Mouse (Mus musculus): ENCODE results near the gene Tspan15. TPM values are rescaled to one million over a fixed set of nuclear protein-coding genes. Genes with fewer than 3 reads are reported as not detected.

The Tspan15 gene
- polyA plus RNA-seq, 1 experiment = 2.7 TPM

- no peak for TF ChIP-seq CTCF (IDR thresholded peaks at IDR 0.05; ENCODE audit: control insufficient read depth, insufficient read depth, insufficient replicate concordance, low read depth, low read length)
- Histone ChIP-seq H3K4me1 (ENCODE audit: control insufficient read depth, insufficient read depth, low read length) (no peaks in the 10 kb centered on the region), H3K27ac (ENCODE audit: control insufficient read depth, insufficient read depth, low read depth, low read length) (no peak overlapping the region)
Observed at GRCm38 (mm10) chr10:62202574-62202973, 28.5 kb downstream of the Tspan15 start.

GRCm38 (mm10) chr10:62198891-62199290 lies 32.2 kb downstream of the Tspan15 start:
- Histone ChIP-seq H3K27me3 (ENCODE audit: control insufficient read depth, insufficient read depth, low read length) (no peaks in the 10 kb centered on the region), H3K36me3 (ENCODE audit: control insufficient read depth, insufficient read depth, low read length) (no peaks in the 10 kb centered on the region), H3K27ac (ENCODE audit: control insufficient read depth, insufficient read depth, low read depth, low read length) (no peak overlapping the region), H3K4me3 (ENCODE audit: control insufficient read depth, low read depth, low read length) (no peak overlapping the region), H3K4me1 (ENCODE audit: control insufficient read depth, insufficient read depth, low read length) (no peaks in the 10 kb centered on the region; the same call in 1 of the 2 replicates)
- TF ChIP-seq CTCF (IDR thresholded peaks at IDR 0.05; ENCODE audit: control insufficient read depth, insufficient read depth, insufficient replicate concordance, low read depth, low read length) (no peak), POLR2A (IDR thresholded peaks at IDR 0.05; ENCODE audit: control insufficient read depth, low read depth, low read length) (no peak)

More at GRCm38 (mm10) chr10:62202574-62202973, 28.5 kb downstream of the Tspan15 start:
- H3K27me3 ChIP-seq (ENCODE audit: control insufficient read depth, insufficient read depth, low read length) = no peaks in the 10 kb centered on the region
- H3K4me3 ChIP-seq (ENCODE audit: control insufficient read depth, low read depth, low read length) = no peak overlapping the region
- H3K36me3 ChIP-seq (ENCODE audit: control insufficient read depth, insufficient read depth, low read length) = no peaks in the 10 kb centered on the region

GRCm38 (mm10) chr10:62197403-62197802 lies 33.6 kb downstream of the Tspan15 start:
- Histone ChIP-seq H3K4me1 (ENCODE audit: control insufficient read depth, insufficient read depth, low read length) (no peaks in the 10 kb centered on the region; the same call in 1 of the 2 replicates), H3K4me3 (ENCODE audit: control insufficient read depth, low read depth, low read length) (no peak overlapping the region), H3K36me3 (ENCODE audit: control insufficient read depth, insufficient read depth, low read length) (no peaks in the 10 kb centered on the region), H3K27ac (ENCODE audit: control insufficient read depth, insufficient read depth, low read depth, low read length) (no peak overlapping the region), H3K27me3 (ENCODE audit: control insufficient read depth, insufficient read depth, low read length) (no peaks in the 10 kb centered on the region)
- no peak for TF ChIP-seq POLR2A (IDR thresholded peaks at IDR 0.05; ENCODE audit: control insufficient read depth, low read depth, low read length)
- TF ChIP-seq CTCF (IDR thresholded peaks at IDR 0.05; ENCODE audit: control insufficient read depth, insufficient read depth, insufficient replicate concordance, low read depth, low read length) = no peak

GRCm38 (mm10) chr10:62195376-62195775 lies 35.7 kb downstream of the Tspan15 start:
- no peak overlapping the region for H3K4me3 ChIP-seq (ENCODE audit: control insufficient read depth, low read depth, low read length)
- no peak for TF ChIP-seq CTCF (IDR thresholded peaks at IDR 0.05; ENCODE audit: control insufficient read depth, insufficient read depth, insufficient replicate concordance, low read depth, low read length)
- TF ChIP-seq POLR2A (IDR thresholded peaks at IDR 0.05; ENCODE audit: control insufficient read depth, low read depth, low read length) = no peak

GRCm38 (mm10) chr10:62194946-62195345 lies 36.1 kb downstream of the Tspan15 start:
- no peak for TF ChIP-seq POLR2A (IDR thresholded peaks at IDR 0.05; ENCODE audit: control insufficient read depth, low read depth, low read length)
- no peak for TF ChIP-seq CTCF (IDR thresholded peaks at IDR 0.05; ENCODE audit: control insufficient read depth, insufficient read depth, insufficient replicate concordance, low read depth, low read length)
- Histone ChIP-seq H3K4me3 (ENCODE audit: control insufficient read depth, low read depth, low read length) (no peak overlapping the region), H3K27me3 (ENCODE audit: control insufficient read depth, insufficient read depth, low read length) (no peaks in the 10 kb centered on the region), H3K36me3 (ENCODE audit: control insufficient read depth, insufficient read depth, low read length) (no peaks in the 10 kb centered on the region), H3K4me1 (ENCODE audit: control insufficient read depth, insufficient read depth, low read length) (no peaks in the 10 kb centered on the region; the same call in 1 of the 2 replicates), H3K27ac (ENCODE audit: control insufficient read depth, insufficient read depth, low read depth, low read length) (no peak overlapping the region)

More at GRCm38 (mm10) chr10:62195376-62195775, 35.7 kb downstream of the Tspan15 start:
- Histone ChIP-seq H3K36me3 (ENCODE audit: control insufficient read depth, insufficient read depth, low read length) (no peaks in the 10 kb centered on the region), H3K27ac (ENCODE audit: control insufficient read depth, insufficient read depth, low read depth, low read length) (no peak overlapping the region), H3K27me3 (ENCODE audit: control insufficient read depth, insufficient read depth, low read length) (no peaks in the 10 kb centered on the region), H3K4me1 (ENCODE audit: control insufficient read depth, insufficient read depth, low read length) (no peaks in the 10 kb centered on the region; the same call in 1 of the 2 replicates)

- TF ChIP-seq POLR2A (IDR thresholded peaks at IDR 0.05; ENCODE audit: control insufficient read depth, low read depth, low read length) = no peak
- no peak for TF ChIP-seq CTCF (IDR thresholded peaks at IDR 0.05; ENCODE audit: control insufficient read depth, insufficient read depth, insufficient replicate concordance, low read depth, low read length)
Observed at GRCm38 (mm10) chr10:62194461-62194860, 36.6 kb downstream of the Tspan15 start.

GRCm38 (mm10) chr10:62194043-62194442 lies 37.0 kb downstream of the Tspan15 start:
- TF ChIP-seq POLR2A (IDR thresholded peaks at IDR 0.05; ENCODE audit: control insufficient read depth, low read depth, low read length) (no peak), CTCF (IDR thresholded peaks at IDR 0.05; ENCODE audit: control insufficient read depth, insufficient read depth, insufficient replicate concordance, low read depth, low read length) (no peak)
- Histone ChIP-seq H3K4me1 (ENCODE audit: control insufficient read depth, insufficient read depth, low read length) (no peaks in the 10 kb centered on the region; the same call in 1 of the 2 replicates), H3K27ac (ENCODE audit: control insufficient read depth, insufficient read depth, low read depth, low read length) (no peak overlapping the region), H3K4me3 (ENCODE audit: control insufficient read depth, low read depth, low read length) (no peak overlapping the region), H3K27me3 (ENCODE audit: control insufficient read depth, insufficient read depth, low read length) (no peaks in the 10 kb centered on the region), H3K36me3 (ENCODE audit: control insufficient read depth, insufficient read depth, low read length) (no peaks in the 10 kb centered on the region)

More at GRCm38 (mm10) chr10:62194461-62194860, 36.6 kb downstream of the Tspan15 start:
- H3K4me1 ChIP-seq (ENCODE audit: control insufficient read depth, insufficient read depth, low read length) = no peaks in the 10 kb centered on the region; the same call in 1 of the 2 replicates
- no peaks in the 10 kb centered on the region for H3K36me3 ChIP-seq (ENCODE audit: control insufficient read depth, insufficient read depth, low read length)
- no peak overlapping the region for H3K27ac ChIP-seq (ENCODE audit: control insufficient read depth, insufficient read depth, low read depth, low read length)
- no peaks in the 10 kb centered on the region for H3K27me3 ChIP-seq (ENCODE audit: control insufficient read depth, insufficient read depth, low read length)
- H3K4me3 ChIP-seq (ENCODE audit: control insufficient read depth, low read depth, low read length) = no peak overlapping the region
